Mouse (Mus musculus) CH12.LX (cell line): ENCODE data around the gene Apmap.

Experiments used
- CTCF ChIP-seq, 2 experiments: IDR thresholded peaks in 1 of 2; conservative IDR thresholded peaks in 1 of 2; 2 replicates each; pipeline ENCODE4 v1.5.1; 2011 to 2012; ENCODE audit warnings: low read depth in 2 of 2, low read length in 2 of 2, improper control_type of control experiment in 1 of 2, inconsistent platforms in 1 of 2, mild to moderate bottlenecking in 1 of 2, moderate library complexity in 1 of 2
- EP300 ChIP-seq: IDR thresholded peaks from 2 replicates; pipeline ENCODE4 v1.6.1; 2011; ENCODE audit warnings: low read length, improper control_type of control experiment
- ETS1 ChIP-seq: conservative IDR thresholded peaks from 2 replicates; pipeline ENCODE4 v1.6.1; 2012; ENCODE audit warnings: low read depth, mild to moderate bottlenecking, inconsistent platforms, low read length, improper control_type of control experiment, moderate library complexity
- JUND ChIP-seq: conservative IDR thresholded peaks from 2 replicates; pipeline ENCODE4 v1.6.1; 2011; ENCODE audit warnings: low read depth, low read length, improper control_type of control experiment
- MAFK ChIP-seq: IDR thresholded peaks from 2 replicates; pipeline ENCODE4 v1.6.1; 2011; ENCODE audit warnings: low read length, improper control_type of control experiment; ENCODE audit not compliant: insufficient replicate concordance
- MAX ChIP-seq: IDR thresholded peaks from 2 replicates; pipeline ENCODE4 v1.6.1; 2011; ENCODE audit warnings: low read length, improper control_type of control experiment
- NRF1 ChIP-seq: IDR thresholded peaks from 2 replicates; pipeline ENCODE4 v1.6.1; 2014; ENCODE audit warnings: low read depth, mild to moderate bottlenecking, inconsistent platforms, low read length, improper control_type of control experiment, moderate library complexity
- POLR2A ChIP-seq: IDR thresholded peaks from 2 replicates; pipeline ENCODE4 v1.6.1; 2011; ENCODE audit warnings: low read depth, mild to moderate bottlenecking, improper control_type of control experiment, low read length
- SIN3A ChIP-seq: IDR thresholded peaks from 2 replicates; pipeline ENCODE4 v1.6.1; 2012; ENCODE audit warnings: low read length, improper control_type of control experiment, inconsistent platforms
- TBP ChIP-seq: conservative IDR thresholded peaks from 2 replicates; pipeline ENCODE4 v1.6.1; 2011; ENCODE audit warnings: low read depth, low read length, improper control_type of control experiment
- TCF12 ChIP-seq: IDR thresholded peaks from 2 replicates; pipeline ENCODE4 v1.6.1; 2014; ENCODE audit warnings: low read depth, mild to moderate bottlenecking, inconsistent platforms, low read length, improper control_type of control experiment
- UBTF ChIP-seq: IDR thresholded peaks from 2 replicates; pipeline ENCODE4 v1.6.1; 2012; ENCODE audit warnings: low read depth, mild to moderate bottlenecking, inconsistent platforms, low read length, improper control_type of control experiment, moderate library complexity
- USF1 ChIP-seq: IDR thresholded peaks from 2 replicates; pipeline ENCODE4 v1.6.1; 2014; ENCODE audit warnings: low read depth, mild to moderate bottlenecking, inconsistent platforms, low read length, improper control_type of control experiment
- ZKSCAN1 ChIP-seq: IDR thresholded peaks from 2 replicates; pipeline ENCODE4 v1.6.1; 2012; ENCODE audit warnings: low read depth, inconsistent platforms, low read length, improper control_type of control experiment, borderline replicate concordance

DNA sequence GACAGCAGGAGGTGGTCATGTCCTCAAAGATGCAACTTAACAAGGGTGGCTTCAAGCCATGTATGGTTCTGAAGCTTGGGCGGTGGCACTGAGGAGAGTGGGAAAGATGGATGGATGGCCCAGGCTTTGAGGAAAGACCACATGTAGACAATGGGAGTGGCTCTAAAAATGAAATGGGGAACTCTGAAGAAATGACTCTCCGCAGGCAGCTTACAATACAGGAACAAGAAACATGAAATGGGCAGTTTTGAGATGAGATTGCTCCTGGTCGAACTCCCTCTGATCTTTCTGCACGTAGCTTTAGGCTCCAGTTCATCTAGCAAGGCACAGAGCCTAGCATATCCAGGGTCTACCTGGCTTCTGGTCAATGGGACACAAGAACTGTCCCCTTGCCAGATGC, 20.9 kb upstream of the Apmap start:
- TF ChIP-seq JUND: no peak
- TF ChIP-seq CTCF (conservative IDR thresholded peaks at IDR 0.05 in 1 of 2, IDR thresholded peaks at IDR 0.05 in 1 of 2; ENCODE audit: low read depth in 2 of 2, low read length in 2 of 2): no peak
- TF ChIP-seq POLR2A: no peak
- TF ChIP-seq NRF1: no peak
- TF ChIP-seq TCF12: no peak
- no peak for TF ChIP-seq EP300
- TF ChIP-seq TBP: no peak
- no peak for TF ChIP-seq UBTF
- TF ChIP-seq USF1: no peak
- no peak for TF ChIP-seq MAX
- TF ChIP-seq MAFK: no peak
- TF ChIP-seq SIN3A: no peak
- no peak for TF ChIP-seq ETS1
- no peak for TF ChIP-seq ZKSCAN1
